Mouse (Mus musculus) forebrain, embryonic 14.5 days (tissue): ENCODE measurements around the gene Rps6kb2. TPM values are rescaled to one million over a fixed set of nuclear protein-coding genes. Genes with fewer than 3 reads are reported as not detected.
"Not testable (repeated sequence)": the region's sequence is repeated elsewhere in the genome, so short reads cannot be mapped to it uniquely, and the experiment has no call there.

Experiments
- ATAC-seq: fragments of 200-750 bp; cut with Nextera tagmentation; 2 replicates; pipeline ENCODE4 v1.8.0; 2017; ENCODE audit warnings: mild to moderate bottlenecking, moderate library complexity
- DNase-seq: peaks from one replicate; pipeline ENCODE4 v3.0.0-alpha.2; 2015; ENCODE audit warnings: low spot score
- H3K27ac ChIP-seq: fragments of 300-500 bp; sonication (generic); 2 replicates; pipeline ENCODE4 v1.5.1; 2014; ENCODE audit warnings: low read depth, mild to moderate bottlenecking, control low read depth, low read length, moderate library complexity
- H3K27me3 ChIP-seq: fragments of 300-500 bp; sonication (generic); replicated peaks from 2 replicates; pipeline ENCODE4 v1.6.1; 2014; ENCODE audit warnings: low read length, control low read depth, mixed read lengths; ENCODE audit not compliant: control insufficient read depth, insufficient read depth
- H3K36me3 ChIP-seq: fragments of 300-500 bp; sonication (generic); 2 replicates; pipeline ENCODE4 v1.6.1; 2014; ENCODE audit warnings: low read length, control low read depth; ENCODE audit not compliant: control insufficient read depth, insufficient read depth
- H3K4me1 ChIP-seq: fragments of 300-500 bp; sonication (generic); 2 replicates; pipeline ENCODE4 v1.6.1; 2014; ENCODE audit warnings: antibody characterized with exemption, low read length, control low read depth; ENCODE audit not compliant: control insufficient read depth, insufficient read depth
- H3K4me2 ChIP-seq: fragments of 300-500 bp; sonication (generic); 2 replicates; pipeline ENCODE4 v1.6.1; 2014; ENCODE audit warnings: mild to moderate bottlenecking, control low read depth, low read length
- H3K4me3 ChIP-seq: fragments of 300-500 bp; sonication (generic); 2 replicates; pipeline ENCODE4 v1.5.1; 2014; ENCODE audit warnings: low read depth, low read length, control low read depth
- H3K9ac ChIP-seq: fragments of 300-500 bp; sonication (generic); 2 replicates; pipeline ENCODE4 v1.6.1; 2014; ENCODE audit warnings: mild to moderate bottlenecking, low read length, control low read depth, moderate library complexity
- H3K9me3 ChIP-seq: fragments of 300-500 bp; sonication (generic); replicated peaks from 2 replicates; pipeline ENCODE4 v1.6.1; 2016; ENCODE audit warnings: low read length, control low read depth, mixed read lengths; ENCODE audit not compliant: control insufficient read depth
- WGBS: fragments of 180-500 bp; shearing (Covaris S2); extraction: QIAGEN DNeasy Blood & Tissue Kit; methylation state at CpG from one replicate; pipeline ENCODE4 v1.1.7; 2014; 5-methylcytosine and 5-hydroxymethylcytosine counted together
- polyA plus RNA-seq: library from polyadenylated mRNA; unstranded; fragments of >200 nt; fragmentation: Nextera tagmentation; extraction: Ambion mirVana; gene quantifications from 2 replicates; pipeline ENCODE4 v1.2.1, GENCODE M21; 2014

The Rps6kb2 gene
- polyA plus RNA-seq, 1 experiment from 2014 or later, result 32.3 TPM

- ATAC-seq (no peak), DNase-seq (no peak)
- no peak overlapping the region for H3K9ac ChIP-seq
- H3K9me3 ChIP-seq, result no peaks in the 10 kb centered on the region
- H3K4me1 ChIP-seq, result peaks cover 9% of the 10 kb centered on the region
- no peak overlapping the region for H3K27ac ChIP-seq
- peaks cover 49% of the 10 kb centered on the region for H3K36me3 ChIP-seq
- no peaks in the 10 kb centered on the region for H3K27me3 ChIP-seq
- H3K4me2 ChIP-seq, result no peak overlapping the region
- no peak overlapping the region for H3K4me3 ChIP-seq
- 96% methylated on average over 7 of the region's 7 CpGs for whole genome bisulfite sequencing
These were observed 33.7 kb downstream of the Rps6kb2 start for GRCm38 (mm10) chr19:4129462-4129861.

DNA sequence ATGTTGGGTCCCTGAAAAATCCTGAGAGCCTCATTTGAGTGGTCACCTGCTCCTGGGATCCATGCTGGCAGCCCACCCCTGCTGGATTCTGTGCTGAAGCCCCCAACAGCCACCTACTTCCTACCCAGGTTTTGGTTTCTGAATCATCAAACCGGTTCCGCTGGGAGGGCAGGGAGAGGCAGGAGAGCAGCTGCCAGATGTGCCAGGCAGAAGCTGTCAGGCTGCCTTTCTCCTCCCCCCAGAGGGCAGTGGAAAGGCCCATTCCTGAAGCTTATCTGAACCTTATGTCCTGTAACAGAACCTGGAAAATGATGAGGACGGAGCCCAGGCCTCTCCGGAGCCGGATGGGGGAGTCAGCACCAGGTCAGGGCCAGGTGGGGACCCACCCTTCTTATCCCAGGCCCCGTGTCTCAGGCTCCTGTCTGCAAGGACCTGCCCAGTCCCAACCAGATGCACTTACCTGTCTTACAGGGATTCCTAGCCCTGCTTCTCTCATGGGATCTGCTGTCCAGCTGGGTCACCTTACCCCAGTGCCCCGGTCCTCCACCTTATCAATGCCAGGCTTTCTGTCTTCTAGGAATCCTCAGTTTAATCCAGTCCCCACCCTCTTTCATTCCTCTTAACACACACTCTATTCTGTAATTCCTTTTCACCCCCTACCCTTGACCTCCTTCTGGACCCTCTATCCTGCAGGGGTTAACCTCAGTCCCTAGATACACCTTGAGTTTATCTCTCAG is 36.2 kb downstream of the Rps6kb2 start:
- no peak overlapping the region for H3K27ac ChIP-seq

GRCm38 (mm10) chr19:4125741-4126696 is 37.1 kb downstream of the Rps6kb2 start, which contains the start of gene Aip:
TSS of gene Aip (minus strand) at chr19:4125858.
- ATAC-seq, result peak; percentile 91
- no peaks in the 10 kb centered on the region for H3K27me3 ChIP-seq
- H3K9me3 ChIP-seq, result no peaks in the 10 kb centered on the region
- peak within 1 kb of the TSS; percentile 82 for H3K4me2 ChIP-seq
- H3K36me3 ChIP-seq, result peaks cover 26% of the 10 kb centered on the region
- H3K4me3 ChIP-seq, result peak within 1 kb of the TSS; percentile 76
- peak within 1 kb of the TSS; percentile 85 for H3K9ac ChIP-seq
- WGBS, result under 1% methylated on average over 56 of the region's 64 CpGs
- DNase-seq, result peak; percentile 98
- H3K27ac ChIP-seq, result peak within 1 kb of the TSS; percentile 52; the same call in 1 of the 2 replicates
- peaks cover 9% of the 10 kb centered on the region for H3K4me1 ChIP-seq

More for the DNA sequence above, 36.2 kb downstream of the Rps6kb2 start:
- Histone ChIP-seq H3K9me3 (no peaks in the 10 kb centered on the region), H3K27me3 (no peaks in the 10 kb centered on the region), H3K4me2 (peak overlapping the region; percentile 82), H3K4me1 (peaks cover 9% of the 10 kb centered on the region), H3K36me3 (peaks cover 34% of the 10 kb centered on the region), H3K9ac (peak overlapping the region; percentile 85), H3K4me3 (peak overlapping the region; percentile 76)
- no peak for ATAC-seq
- WGBS, result 76% methylated on average over 7 of the region's 7 CpGs
- DNase-seq, result no peak

- ATAC-seq (peak; percentile 27), DNase-seq (peak; percentile 28)
- Histone ChIP-seq H3K4me3 (peak overlapping the region; percentile 76), H3K36me3 (peaks cover 26% of the 10 kb centered on the region), H3K4me1 (peaks cover 13% of the 10 kb centered on the region), H3K9ac (peak overlapping the region; percentile 26; the same call in 1 of the 2 replicates), H3K4me2 (peak overlapping the region; percentile 82)
- not testable (repeated sequence) for H3K9me3 ChIP-seq, H3K27ac ChIP-seq, H3K27me3 ChIP-seq
- WGBS, result 11% methylated on average over 4 of the region's 4 CpGs
These were observed 37.9 kb downstream of the Rps6kb2 start for GRCm38 (mm10) chr19:4125268-4125667.

DNA sequence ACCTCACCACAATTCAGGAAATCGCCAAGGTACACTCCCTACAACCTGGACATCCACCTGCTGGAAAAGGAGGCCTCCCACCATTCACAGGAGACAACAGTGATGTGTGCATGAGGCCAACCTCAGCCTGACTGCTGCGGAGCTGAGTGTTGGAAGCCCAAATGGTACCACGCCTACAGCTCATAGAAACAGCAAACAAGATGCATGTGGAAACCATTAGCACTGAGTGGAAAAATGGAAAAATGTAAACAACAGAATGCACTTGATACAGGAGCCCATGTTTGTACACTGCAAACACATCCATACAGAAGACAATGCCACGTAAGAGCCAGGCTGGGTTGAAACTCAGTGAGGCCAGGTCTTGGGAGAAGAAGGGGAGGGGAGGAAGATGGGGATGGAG is 38.7 kb downstream of the Rps6kb2 start:
- Histone ChIP-seq H3K36me3 (peaks cover 18% of the 10 kb centered on the region), H3K4me1 (peaks cover 13% of the 10 kb centered on the region), H3K4me3 (no peak overlapping the region), H3K9me3 (no peaks in the 10 kb centered on the region), H3K9ac (no peak overlapping the region), H3K27ac (no peak overlapping the region), H3K27me3 (no peaks in the 10 kb centered on the region), H3K4me2 (no peak overlapping the region)
- DNase-seq (no peak), ATAC-seq (no peak)
- WGBS, result 84% methylated on average over 4 of the region's 4 CpGs

DNA sequence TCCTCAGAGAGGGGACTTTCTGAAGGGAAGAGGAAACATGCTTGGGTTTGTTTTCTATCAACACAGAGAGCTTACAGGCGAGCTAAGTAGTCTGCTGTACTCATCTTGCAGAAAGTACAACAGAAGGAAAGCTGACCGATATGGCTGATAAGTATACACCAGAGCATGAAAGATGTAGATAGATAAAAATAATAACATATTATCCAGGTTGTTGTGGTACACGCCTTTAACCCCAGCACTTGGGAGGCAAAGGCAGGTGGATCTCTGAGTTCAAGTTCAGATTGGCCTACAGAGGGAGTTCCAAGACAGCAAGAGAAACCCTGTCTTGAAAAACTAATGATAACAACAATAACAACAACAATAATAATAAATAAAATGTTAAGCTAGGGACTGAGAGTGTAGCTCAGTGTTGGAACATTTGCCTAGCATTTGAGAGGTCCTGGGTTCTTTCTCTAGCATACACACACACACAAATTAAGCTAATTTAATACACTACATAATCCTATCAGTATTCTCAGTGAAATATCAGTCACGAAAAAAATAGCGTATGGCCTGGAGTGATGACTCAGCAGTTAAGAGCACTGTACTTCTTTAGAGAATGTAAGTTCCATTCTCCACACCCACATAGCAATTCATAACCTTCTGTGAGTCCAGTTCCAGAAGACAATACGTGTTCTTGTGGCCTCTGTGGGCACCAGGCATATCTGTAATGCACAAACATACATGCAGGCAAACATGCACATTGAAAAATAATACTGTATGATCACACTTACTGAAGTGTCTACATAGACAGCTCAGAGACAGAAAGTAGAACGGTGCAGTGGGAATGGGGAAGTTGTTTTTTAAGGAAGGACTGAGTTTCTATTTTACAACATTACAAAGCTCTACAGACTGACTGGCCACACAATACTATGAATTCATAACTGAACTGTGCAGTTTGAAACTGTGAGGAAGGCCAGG is 40.5 kb downstream of the Rps6kb2 start:
- Histone ChIP-seq H3K4me2 (no peak overlapping the region), H3K27me3 (no peaks in the 10 kb centered on the region), H3K36me3 (peaks cover 9% of the 10 kb centered on the region; the same call in 1 of the 2 replicates), H3K9ac (no peak overlapping the region), H3K4me3 (no peak overlapping the region), H3K9me3 (no peaks in the 10 kb centered on the region), H3K27ac (no peak overlapping the region), H3K4me1 (peaks cover 13% of the 10 kb centered on the region)
- no peak for ATAC-seq
- no peak for DNase-seq
- WGBS, result 82% methylated on average over 7 of the region's 7 CpGs

DNA sequence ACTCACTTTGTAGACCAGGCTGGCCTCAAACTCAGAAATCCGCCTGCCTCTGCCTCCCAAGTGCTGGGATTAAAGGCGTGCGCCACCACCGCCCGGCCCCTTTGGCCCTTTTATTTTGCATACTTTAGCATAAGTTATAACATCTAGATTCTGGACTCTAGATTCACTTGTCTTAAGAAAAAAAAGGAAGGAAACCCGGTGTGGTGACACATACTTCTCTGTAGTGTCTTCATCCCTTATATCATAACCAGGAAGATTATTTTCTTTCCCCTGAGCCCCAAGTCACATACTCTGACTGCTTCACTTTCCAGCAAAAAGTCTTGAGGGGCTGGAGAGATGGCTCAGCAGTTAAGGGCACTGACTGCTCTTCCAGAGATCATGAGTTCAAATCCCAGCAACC is 41.3 kb downstream of the Rps6kb2 start:
- not testable (repeated sequence) for H3K4me3 ChIP-seq, H3K9ac ChIP-seq, H3K9me3 ChIP-seq, H3K27ac ChIP-seq, H3K27me3 ChIP-seq, DNase-seq, ATAC-seq
- H3K4me1 ChIP-seq, result peaks cover 10% of the 10 kb centered on the region
- H3K4me2 ChIP-seq, result 0 out of 2 replicates have a peak overlapping the region, but pooled peaks have one; percentile 10
- H3K36me3 ChIP-seq, result peaks cover 14% of the 10 kb centered on the region
- WGBS, result 61% methylated on average over 6 of the region's 6 CpGs
